Mouse (Mus musculus) liver, embryonic 14.5 days (tissue): Measurements from ENCODE around the gene Cmah. TPM values are rescaled to one million over a fixed set of nuclear protein-coding genes. Genes with fewer than 3 reads are reported as not detected.

Experiments used
- ATAC-seq: fragments of 200-750 bp; cut with Nextera tagmentation; 2 replicates; pipeline ENCODE4 v1.8.0; 2017; ENCODE audit warnings: moderate number of reproducible peaks, mild to moderate bottlenecking, moderate library complexity; ENCODE audit not compliant: insufficient read depth
- DNase-seq, 3 experiments: peaks; one replicate each; pipeline ENCODE4 v3.0.0-alpha.2; 2012 to 2013; ENCODE audit warnings: low read depth in 3 of 3, low spot score in 3 of 3
- H3K27ac ChIP-seq: fragments of 300-500 bp; sonication (generic); 2 replicates; pipeline ENCODE4 v1.5.1; 2014; ENCODE audit warnings: moderate library complexity, mild to moderate bottlenecking, control low read depth, inconsistent platforms
- H3K27me3 ChIP-seq: fragments of 300-500 bp; sonication (generic); 2 replicates; pipeline ENCODE4 v1.6.1; 2014; ENCODE audit warnings: mild to moderate bottlenecking, low read length, moderate library complexity; ENCODE audit not compliant: control insufficient read depth, insufficient read depth
- H3K36me3 ChIP-seq: fragments of 300-500 bp; sonication (generic); replicated peaks from 2 replicates; pipeline ENCODE4 v1.6.1; 2014; ENCODE audit warnings: low read depth; ENCODE audit not compliant: control insufficient read depth, insufficient read depth
- H3K4me1 ChIP-seq, 2 experiments: fragments of 200-500 bp in 1 of 2; fragments of 300-500 bp in 1 of 2; sonication (generic) in 1 of 2; replicated peaks; 2 replicates each; pipeline ENCODE4 v1.6.1; 2012 to 2014; ENCODE audit warnings: antibody characterized with exemption in 1 of 2, inconsistent platforms in 1 of 2, low read length in 1 of 2; ENCODE audit not compliant: control insufficient read depth in 2 of 2, insufficient read depth in 2 of 2
- H3K4me2 ChIP-seq: fragments of 300-500 bp; sonication (generic); 2 replicates; pipeline ENCODE4 v1.6.1; 2014; ENCODE audit warnings: low read depth, mild to moderate bottlenecking, control low read depth, moderate library complexity
- H3K4me3 ChIP-seq, 2 experiments: fragments of 200-500 bp in 1 of 2; fragments of 300-500 bp in 1 of 2; sonication (generic) in 1 of 2; 2 replicates each; pipeline ENCODE4 v1.5.1; 2012 to 2014; ENCODE audit warnings: low read depth in 2 of 2, low read length in 2 of 2, mild to moderate bottlenecking in 2 of 2, control low read depth in 1 of 2, inconsistent platforms in 1 of 2, moderate library complexity in 1 of 2; ENCODE audit not compliant: insufficient read depth in 1 of 2
- H3K9ac ChIP-seq: fragments of 300-500 bp; sonication (generic); replicated peaks from 2 replicates; pipeline ENCODE4 v1.6.1; 2014; ENCODE audit warnings: mild to moderate bottlenecking, control low read depth, moderate library complexity
- H3K9me3 ChIP-seq: fragments of 300-500 bp; sonication (generic); 2 replicates; pipeline ENCODE4 v1.6.1; 2016; ENCODE audit warnings: low read length, mixed read lengths; ENCODE audit not compliant: control insufficient read depth
- CTCF ChIP-seq: IDR thresholded peaks from 2 replicates; pipeline ENCODE4 v1.5.1; 2016; ENCODE audit warnings: antibody characterized with exemption, low read depth, control low read depth
- EP300 ChIP-seq: IDR thresholded peaks from 2 replicates; pipeline ENCODE4 v1.6.1; 2016; ENCODE audit warnings: antibody characterized with exemption, low read depth
- WGBS: fragments of 180-500 bp; shearing (Covaris S2); extraction: QIAGEN DNeasy Blood & Tissue Kit; methylation state at CpG from one replicate; pipeline ENCODE4 v1.1.7; 2014; ENCODE audit not compliant: insufficient replicate concordance; 5-methylcytosine and 5-hydroxymethylcytosine counted together
- polyA plus RNA-seq, 2 experiments: library from polyadenylated mRNA; depleted of rRNA in 1 of 2; stranded (reverse) in 1 of 2; unstranded in 1 of 2; fragments of >200 nt; fragmentation: Nextera tagmentation in 1 of 2; extraction: Ambion mirVana in 1 of 2; gene quantifications; 2 replicates each; pipeline versions ENCODE4 v1.2.1 to v1.2.3; 2012 to 2014

Gene Cmah
- polyA plus RNA-seq, 2 experiments, result 0.42 to 0.46 TPM

GRCm38 (mm10) chr13:24318618-24319017, 8.6 kb upstream of the Cmah start:
- Histone ChIP-seq H3K27me3 (no peaks in the 10 kb centered on the region), H3K27ac (no peak overlapping the region), H3K36me3 (no peaks in the 10 kb centered on the region), H3K9me3 (no peaks in the 10 kb centered on the region), H3K4me2 (no peak overlapping the region), H3K4me1 (0 out of 4 replicates have a peak, but pooled peaks cover 0 to 3% of the 10 kb centered on the region in 2 experiments), H3K9ac (no peak overlapping the region), H3K4me3 (no peak overlapping the region)
- TF ChIP-seq CTCF (peak; percentile 50; the same call in 1 of the 2 replicates), EP300 (no peak)
- DNase-seq (peak in 1 of 3 experiments; percentile 10), ATAC-seq (no peak)
- 8% methylated on average over 4 of the region's 4 CpGs for WGBS

GRCm38 (mm10) chr13:24321313-24321712, 5.9 kb upstream of the Cmah start:
- H3K4me2 ChIP-seq, result no peak overlapping the region
- no peak for ATAC-seq
- H3K9ac ChIP-seq, result no peak overlapping the region
- TF ChIP-seq CTCF (no peak), EP300 (no peak)
- no peak for DNase-seq
- 58% methylated on average over 6 of the region's 6 CpGs for WGBS
- H3K36me3 ChIP-seq, result no peaks in the 10 kb centered on the region
- 0 out of 4 replicates have a peak, but pooled peaks cover 0 to 3% of the 10 kb centered on the region in 2 experiments for H3K4me1 ChIP-seq
- no peak overlapping the region for H3K27ac ChIP-seq
- H3K4me3 ChIP-seq, result no peak overlapping the region
- no peaks in the 10 kb centered on the region for H3K27me3 ChIP-seq
- H3K9me3 ChIP-seq, result no peaks in the 10 kb centered on the region

- H3K9ac ChIP-seq, result no peak overlapping the region
- no peak overlapping the region for H3K27ac ChIP-seq
- no peak for DNase-seq
- TF ChIP-seq CTCF (no peak), EP300 (no peak)
- H3K4me3 ChIP-seq, result no peak overlapping the region
- no peak overlapping the region for H3K4me2 ChIP-seq
- H3K27me3 ChIP-seq, result no peaks in the 10 kb centered on the region
- no peaks in the 10 kb centered on the region for H3K36me3 ChIP-seq
- 52% methylated on average over 9 of the region's 9 CpGs for WGBS
- no peaks in the 10 kb centered on the region for H3K9me3 ChIP-seq
- H3K4me1 ChIP-seq, result peaks cover 0 to 10% of the 10 kb centered on the region in 2 experiments; a peak in 2 of 4 replicates
- no peak for ATAC-seq
These were observed 1.0 kb downstream of the Cmah start for GRCm38 (mm10) chr13:24328036-24328817.

GRCm38 (mm10) chr13:24330128-24330527, 2.9 kb downstream of the Cmah start:
- no peak overlapping the region for H3K4me2 ChIP-seq
- H3K27me3 ChIP-seq, result no peaks in the 10 kb centered on the region
- ATAC-seq (no peak), DNase-seq (no peak)
- no peak overlapping the region for H3K4me3 ChIP-seq
- no peaks in the 10 kb centered on the region for H3K36me3 ChIP-seq
- TF ChIP-seq EP300, result no peak
- H3K27ac ChIP-seq, result no peak overlapping the region
- H3K9me3 ChIP-seq, result no peaks in the 10 kb centered on the region
- 45% methylated on average over 4 of the region's 4 CpGs for WGBS
- no peak overlapping the region for H3K9ac ChIP-seq
- peaks cover 0 to 10% of the 10 kb centered on the region in 2 experiments; a peak in 2 of 4 replicates for H3K4me1 ChIP-seq

GRCm38 (mm10) chr13:24330836-24331523, 3.8 kb downstream of the Cmah start:
- H3K4me1 ChIP-seq, result peaks cover 0 to 10% of the 10 kb centered on the region in 2 experiments; a peak in 2 of 4 replicates
- H3K27ac ChIP-seq, result no peak overlapping the region
- no peak for DNase-seq
- no peak for TF ChIP-seq CTCF
- no peak for TF ChIP-seq EP300
- ATAC-seq, result no peak
- no peak overlapping the region for H3K4me3 ChIP-seq
- H3K4me2 ChIP-seq, result no peak overlapping the region
- H3K27me3 ChIP-seq, result no peaks in the 10 kb centered on the region
- 37% methylated on average over 7 of the region's 7 CpGs for WGBS
- H3K9ac ChIP-seq, result no peak overlapping the region
- no peaks in the 10 kb centered on the region for H3K9me3 ChIP-seq
- H3K36me3 ChIP-seq, result no peaks in the 10 kb centered on the region
